Mouse (Mus musculus) spleen, embryonic (tissue): Measurements from ENCODE around the gene Top3b.
"Not testable (repeated sequence)": the region's sequence is repeated elsewhere in the genome, so short reads cannot be mapped to it uniquely, and the experiment has no call there.

Experiments used
- CTCF ChIA-PET: fragments of 350-600 bp; sonication (Branson Sonifier 250); formaldehyde crosslinking; loops from one replicate; lab custom pipeline; 2022; lab: Charles Lee

Top3b gene

DNA sequence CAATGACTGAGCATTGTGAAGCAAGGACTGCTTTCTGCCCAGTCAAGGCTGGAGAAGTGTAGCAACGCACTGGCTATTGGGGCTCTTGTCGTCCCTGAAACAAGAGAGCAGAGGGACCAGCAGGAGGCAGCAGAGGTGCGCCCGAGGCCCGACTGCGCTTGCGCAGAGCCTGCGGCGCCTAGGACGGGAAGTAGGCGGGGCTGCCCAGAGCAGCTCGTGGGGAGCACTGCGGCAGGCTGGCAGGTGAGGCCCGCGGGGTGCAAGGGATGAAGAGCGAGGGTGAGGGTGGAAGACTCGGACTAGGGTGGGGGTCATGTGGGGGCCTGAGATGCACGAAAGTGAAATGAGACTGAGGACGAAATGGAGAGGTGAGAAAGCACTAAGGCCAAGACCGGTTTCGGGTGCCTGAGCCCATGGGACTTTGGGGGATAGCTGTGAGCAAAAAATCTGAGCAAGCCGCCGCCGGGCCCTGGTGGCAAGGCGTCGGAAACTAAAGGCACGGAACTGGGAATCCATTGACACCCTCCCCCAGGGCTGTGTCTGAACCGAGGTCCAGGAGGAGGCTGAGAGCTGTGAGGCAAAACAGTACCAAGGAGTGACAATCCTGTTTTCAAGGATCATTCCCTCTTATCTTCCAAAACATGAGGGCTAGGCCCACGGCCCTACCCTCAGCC lies 26.0 kb downstream of the Top3b start, which contains the start of gene Ppm1f:
Gene Ppm1f, plus strand, starts transcription at position 88 of the 674 bp plus-strand sequence.
- CTCF ChIA-PET = interaction anchor here (0.7 kb wide), 2 partner anchors 25 to 1192 kb away, joined by 3 to 5 read pairs; no protein-coding TSS in a partner anchor

DNA sequence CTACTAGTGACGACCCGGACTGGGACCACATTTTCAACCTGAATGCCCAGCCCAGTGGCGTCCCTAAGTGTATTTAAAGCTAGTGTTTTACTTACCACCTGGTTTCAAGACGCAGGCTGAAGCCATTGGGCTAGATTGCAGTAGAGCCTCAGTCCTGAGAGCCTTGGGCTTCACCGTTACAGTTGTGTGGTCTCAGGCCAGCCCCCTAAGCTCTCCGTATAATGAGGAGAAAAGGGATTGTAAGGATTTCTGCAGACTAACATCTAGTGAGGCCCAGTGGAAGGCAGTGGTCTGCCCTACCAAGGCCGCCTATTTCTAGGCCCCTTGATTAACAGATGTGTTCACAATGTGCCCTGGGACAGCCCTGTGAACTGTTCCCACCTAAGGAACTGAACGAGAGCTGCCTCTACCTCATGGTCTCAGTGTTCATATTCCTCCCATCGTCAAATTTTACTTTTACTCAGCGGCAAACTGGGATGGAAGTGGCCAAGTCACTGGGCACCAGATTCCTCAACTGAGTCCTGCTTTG lies 26.6 kb downstream of the Top3b start:
- CTCF ChIA-PET = interaction anchor here (0.7 to 1.4 kb wide), 3 partner anchors 10 to 1193 kb away, joined by 3 to 14 read pairs (median 5); no protein-coding TSS in a partner anchor

DNA sequence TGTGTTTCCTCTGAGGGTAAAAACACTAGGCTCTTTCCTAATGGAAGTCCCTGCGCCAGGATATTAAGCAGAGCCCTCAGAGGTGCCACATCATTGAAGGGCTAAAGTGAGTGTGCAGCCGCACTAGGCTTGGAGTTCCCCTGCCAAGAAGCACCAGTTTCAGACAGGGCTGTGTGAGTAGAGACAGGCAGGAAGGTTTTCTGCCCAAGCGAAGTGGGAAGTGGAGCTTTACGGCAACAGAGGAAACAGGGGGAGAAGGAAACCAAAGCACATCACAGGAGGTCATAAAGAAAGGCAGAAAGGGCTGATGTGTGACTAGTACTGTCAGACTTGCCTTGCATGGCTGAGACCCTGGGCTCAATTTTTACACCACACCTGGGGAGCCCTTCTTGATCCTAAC lies 31.8 kb downstream of the Top3b start:
- CTCF ChIA-PET = no interaction called here

DNA sequence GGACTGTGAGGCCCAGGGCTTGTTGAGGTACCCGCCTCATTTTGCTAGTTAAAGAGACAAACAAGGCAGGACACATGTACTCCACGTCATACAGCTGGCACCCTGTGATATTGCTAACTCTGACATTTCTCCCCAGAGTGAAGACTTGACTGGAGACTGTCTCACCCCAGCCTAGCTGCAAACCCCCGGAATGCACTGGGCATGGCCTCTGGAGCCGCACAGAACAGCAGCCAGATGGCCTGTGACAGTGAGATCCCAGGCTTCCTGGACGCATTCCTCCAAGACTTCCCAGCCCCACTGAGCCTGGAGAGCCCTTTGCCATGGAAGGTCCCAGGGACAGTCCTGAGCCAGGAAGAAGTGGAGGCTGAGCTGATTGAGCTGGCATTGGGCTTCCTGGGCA lies 32.7 kb downstream of the Top3b start:
- CTCF ChIA-PET = no interaction called here

DNA sequence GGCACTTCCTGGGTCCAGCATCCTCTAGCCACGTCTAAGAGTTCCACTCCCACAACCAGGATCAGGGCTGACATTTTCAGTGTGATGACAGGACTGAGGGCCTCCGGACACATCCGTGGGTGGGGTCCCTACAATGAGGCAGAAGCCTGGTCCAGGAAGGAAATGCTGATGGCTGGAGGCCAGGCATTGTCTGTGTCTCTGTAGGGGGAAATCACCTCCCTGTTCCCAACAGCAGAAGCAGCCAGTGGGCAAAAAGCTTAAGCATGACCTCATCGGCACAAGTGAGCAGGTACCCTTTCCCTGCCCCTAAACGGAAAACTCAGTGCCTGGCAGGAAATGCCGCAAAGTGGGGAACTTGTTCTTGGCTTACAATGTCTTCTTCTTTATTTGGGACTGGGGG lies 37.3 kb downstream of the Top3b start:
- CTCF ChIA-PET = no interaction called here

DNA sequence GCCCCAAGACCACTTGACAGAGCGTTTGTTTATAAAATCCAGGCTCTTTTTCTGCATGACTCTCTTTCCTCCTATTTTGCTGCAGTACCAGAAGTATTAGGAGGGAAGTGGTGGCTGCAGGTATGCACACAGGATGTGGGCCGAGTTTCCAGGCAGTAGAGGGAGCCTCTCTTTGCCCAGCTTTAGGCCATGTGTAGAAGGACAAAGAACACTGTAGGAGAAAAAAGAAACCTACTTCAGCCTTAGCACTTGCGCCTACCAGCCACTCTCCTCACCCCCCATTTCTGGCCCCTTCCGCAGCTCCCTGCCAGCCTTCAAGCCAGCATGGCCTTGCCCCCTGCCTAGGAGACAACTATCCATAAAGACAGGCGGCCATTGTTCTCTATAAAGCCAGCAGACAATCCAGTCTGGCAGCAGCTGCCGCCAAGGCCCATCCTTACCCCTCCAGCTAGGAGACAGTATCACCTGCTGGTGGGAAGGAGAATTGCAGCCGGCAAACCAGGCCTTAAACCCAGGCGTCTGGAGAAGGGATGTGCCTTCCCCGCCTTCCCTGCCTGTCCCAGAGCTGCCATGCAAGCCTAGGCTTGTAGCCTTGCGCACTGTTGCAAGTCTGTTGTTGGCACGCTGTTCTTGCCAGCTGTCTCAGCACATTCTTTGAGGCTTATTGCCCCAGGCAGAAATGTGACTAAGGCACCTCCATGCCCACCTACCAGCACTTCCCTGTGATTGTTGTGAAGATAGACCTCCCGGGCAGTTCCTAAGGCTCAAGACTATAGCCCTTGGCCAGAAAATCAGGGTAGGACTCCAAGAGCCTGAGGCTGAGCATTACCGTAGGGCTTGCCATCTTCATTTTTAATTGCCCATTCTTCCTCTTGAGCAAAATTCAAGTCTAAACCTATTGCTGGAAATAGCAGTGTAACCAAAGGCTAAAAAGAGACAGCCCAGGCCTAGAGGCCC lies 41.4 kb downstream of the Top3b start:
- CTCF ChIA-PET = interaction anchor here (0.5 kb wide), 1 partner anchor 58 kb away, joined by 3 read pairs; no protein-coding TSS in a partner anchor

DNA sequence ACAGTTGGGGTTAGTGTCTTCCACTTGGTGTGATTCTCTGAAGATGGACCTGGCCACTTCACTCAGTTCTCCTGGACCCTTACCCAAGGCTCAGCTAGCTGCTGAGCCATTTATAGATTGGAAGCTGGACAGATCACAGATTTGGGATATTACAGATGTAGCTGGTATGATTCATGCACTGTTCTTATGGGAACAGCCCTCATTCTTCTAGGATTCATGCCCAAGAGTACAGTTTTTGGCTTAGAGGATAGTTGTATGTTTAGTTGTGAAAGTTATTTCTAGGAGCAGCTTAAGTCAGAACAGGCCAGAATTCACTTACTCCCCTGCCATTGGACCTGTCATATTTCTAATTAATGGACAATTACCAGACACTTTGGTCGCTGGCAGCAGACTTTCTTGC lies 42.9 kb downstream of the Top3b start:
- CTCF ChIA-PET = no interaction called here

DNA sequence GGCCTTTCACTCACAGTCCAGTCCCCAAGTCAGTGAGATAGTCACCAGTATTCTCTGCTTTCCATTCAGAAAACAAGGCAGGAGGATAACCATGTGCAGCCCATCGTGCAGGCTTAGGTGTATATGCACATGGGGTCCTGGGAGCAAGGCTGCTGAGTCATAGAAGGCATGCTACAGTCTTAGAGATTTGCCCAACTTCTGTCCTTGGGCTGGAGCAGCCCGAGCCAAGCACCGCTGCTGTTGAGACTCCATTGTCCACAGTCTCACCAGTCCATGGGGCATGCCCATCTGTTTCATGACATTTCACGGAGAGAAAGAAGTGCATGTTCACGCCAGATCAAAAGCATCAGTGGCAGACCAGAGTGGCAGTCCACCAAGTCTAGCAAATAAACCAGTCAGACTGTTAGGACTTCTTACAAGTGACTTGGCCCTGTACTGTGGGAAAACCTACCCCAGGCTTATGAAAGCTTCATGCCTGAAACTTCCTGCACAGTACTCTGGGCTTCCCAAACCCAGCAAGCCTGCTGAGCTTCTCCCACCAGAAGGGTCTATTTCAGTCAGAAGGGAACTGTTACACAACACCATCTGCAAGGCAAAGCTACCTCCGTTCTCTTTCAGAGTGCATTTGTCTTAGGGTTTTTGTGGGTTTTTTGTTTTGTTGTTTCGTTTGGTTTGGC lies 48.0 kb downstream of the Top3b start:
- CTCF ChIA-PET = interaction anchor here (0.7 kb wide), 1 partner anchor 25 kb away, joined by 3 read pairs; no protein-coding TSS in a partner anchor

DNA sequence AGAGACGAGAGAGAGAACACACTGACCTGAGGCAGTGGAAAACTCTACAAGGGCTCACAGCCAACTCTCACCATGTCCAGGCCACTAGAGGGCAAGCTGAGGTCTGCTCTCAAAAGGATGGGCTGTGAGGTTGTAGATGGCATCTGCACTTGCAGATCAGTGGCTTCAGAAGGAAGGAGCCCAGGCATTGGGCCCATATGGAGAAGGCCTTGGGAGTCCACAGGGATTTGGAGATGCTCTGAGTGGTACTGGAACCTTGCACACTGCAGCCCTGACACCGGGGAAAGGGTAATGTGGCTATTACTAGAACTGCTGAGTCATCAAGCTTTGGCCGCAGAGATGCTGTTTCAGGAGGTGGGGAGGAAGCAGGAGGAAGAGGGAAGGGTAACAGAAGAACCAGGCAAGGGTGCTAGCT lies 50.5 kb downstream of the Top3b start:
- CTCF ChIA-PET = no interaction called here

DNA sequence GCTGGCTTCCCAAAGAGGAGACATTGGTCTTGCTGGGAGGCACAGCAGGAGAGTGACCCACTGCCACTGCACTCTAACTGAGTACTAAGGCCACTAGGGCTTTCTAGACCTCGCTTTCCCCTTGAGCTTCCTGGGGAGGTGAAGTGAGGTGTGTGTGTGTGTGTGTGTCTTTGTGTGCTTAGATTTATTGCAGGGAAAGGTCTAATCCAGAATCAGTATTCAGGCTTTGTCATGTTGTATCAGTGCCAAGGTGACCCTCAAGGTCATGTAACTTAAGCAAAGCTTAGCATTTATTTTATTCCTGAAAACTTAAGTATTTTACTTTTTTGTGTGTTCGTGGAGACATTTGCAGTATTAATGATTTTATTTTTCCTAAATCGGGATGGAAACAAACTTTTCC lies 53.9 kb downstream of the Top3b start:
- CTCF ChIA-PET = no interaction called here

DNA sequence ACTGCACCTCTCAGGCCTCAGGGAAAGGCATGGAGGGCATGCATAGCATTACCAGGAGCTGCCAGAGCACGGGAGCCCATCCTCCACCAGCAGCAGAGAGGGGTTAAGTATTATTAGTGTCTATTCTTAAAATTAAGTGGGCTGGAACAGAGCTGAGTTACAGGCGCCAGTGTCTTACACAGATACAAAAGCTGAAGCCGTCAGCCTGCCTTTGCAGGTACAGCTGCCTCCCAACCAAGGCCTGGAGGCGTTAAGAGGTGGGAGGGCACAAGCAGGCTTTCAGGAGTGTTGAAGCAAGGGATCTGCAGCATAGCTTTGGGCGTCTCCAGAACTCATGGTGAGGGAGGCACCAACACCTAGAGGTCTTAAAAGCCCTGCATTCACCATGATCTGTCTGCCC lies 56.0 kb downstream of the Top3b start:
- CTCF ChIA-PET = no interaction called here

DNA sequence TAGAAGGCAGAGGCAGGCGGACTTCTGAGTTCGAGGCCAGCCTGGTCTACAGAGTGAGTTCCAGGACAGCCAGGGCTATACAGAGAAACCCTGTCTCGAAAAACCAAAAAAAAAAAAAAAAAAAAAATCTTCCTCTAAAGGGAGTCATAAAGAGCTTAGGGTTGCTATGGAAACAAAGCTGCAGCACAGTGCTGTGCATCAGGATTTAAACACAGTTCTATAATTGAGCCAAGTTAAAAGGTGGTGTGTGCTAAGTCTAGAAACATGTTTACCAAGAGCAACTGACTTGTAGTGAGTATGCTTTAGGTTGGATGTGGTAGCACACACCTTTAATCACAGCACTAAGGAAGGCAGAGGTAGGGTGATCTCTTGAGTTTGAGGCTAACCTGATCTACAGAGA lies 58.4 kb downstream of the Top3b start:
- CTCF ChIA-PET = not testable (repeated sequence)

DNA sequence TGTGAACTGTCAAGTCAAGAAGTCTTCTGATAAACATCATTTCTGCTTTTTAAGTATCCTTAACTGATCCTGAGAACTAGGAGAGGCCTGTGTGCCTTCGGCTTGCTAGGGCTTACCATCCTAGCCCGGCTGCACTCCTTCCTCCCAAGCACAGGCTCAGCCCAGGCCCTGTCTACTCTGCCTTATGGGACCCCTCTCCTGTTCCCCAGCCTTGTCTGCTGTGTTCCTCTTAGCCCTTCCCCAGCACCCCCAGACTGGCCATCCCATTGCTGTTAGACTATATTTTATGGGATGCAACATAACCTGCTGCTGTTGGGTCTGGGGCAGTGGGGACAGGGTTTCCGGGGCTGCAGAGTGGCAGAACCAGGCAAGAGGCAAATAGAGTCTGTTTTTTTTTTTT lies 59.8 kb downstream of the Top3b start:
- CTCF ChIA-PET = no interaction called here

DNA sequence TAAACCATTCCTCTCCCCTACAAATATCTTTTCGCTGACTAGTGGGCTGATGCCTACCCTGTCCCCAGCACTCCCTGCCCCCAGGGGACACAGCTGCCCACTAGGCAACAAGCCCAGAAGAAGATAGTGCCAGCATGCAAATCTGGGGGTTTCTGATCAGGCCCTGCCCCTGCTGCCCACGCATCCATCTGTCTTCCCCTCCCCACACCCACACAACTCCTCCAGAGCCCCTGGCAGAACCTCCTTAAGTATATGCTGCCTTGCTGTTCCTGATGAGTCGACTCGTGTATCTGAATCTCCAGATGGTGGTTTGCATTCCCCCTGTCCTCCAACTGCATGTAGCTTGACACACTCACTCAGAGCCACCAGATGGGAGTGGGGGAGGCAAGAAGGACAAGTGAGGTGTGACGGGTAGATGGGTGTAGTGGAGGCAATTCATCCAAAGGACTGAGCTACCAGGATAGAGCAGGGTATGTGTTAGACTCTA lies 60.3 kb downstream of the Top3b start:
- CTCF ChIA-PET = no interaction called here

DNA sequence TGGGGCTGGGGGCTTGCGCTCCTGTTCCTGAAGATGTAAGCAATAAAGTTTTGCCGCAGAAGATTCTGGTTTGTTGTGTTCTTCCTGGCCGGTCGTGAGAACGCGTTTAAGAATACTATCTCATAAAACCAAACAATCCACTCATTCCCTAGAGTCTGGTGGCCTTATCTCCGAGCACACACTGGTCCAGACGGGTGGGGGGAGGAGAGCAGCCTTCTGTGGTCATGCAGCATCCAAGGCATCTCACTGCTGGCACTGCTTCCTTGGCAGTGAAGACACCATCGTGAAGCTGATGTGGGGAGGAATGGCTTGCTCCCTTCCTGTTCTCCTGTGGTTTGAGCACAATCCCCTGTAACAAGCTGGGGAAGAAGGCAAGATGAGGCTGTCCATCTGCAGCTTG lies 69.0 kb downstream of the Top3b start:
- CTCF ChIA-PET = interaction anchor here (0.6 kb wide), 1 partner anchor 16 kb away, joined by 7 read pairs; no protein-coding TSS in a partner anchor

DNA sequence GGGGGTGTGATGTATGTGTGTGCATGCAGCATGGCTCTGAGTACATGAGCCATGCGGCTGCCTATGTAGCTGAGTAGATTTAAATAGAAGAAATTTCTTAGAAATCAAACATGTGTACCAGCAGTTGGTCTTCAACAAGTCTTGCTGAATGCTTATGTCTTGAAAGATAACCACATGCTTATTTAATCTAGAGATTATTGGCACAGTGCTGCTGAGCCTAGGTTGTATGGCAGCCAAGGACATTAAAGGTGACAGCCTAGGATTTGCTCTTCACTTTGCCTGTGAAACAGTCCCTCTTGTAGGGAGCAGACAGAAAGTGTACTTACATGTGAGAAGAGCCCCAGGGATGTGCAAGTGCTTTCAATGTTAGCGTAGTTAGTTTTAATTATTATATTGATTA lies 70.5 kb downstream of the Top3b start:
- CTCF ChIA-PET = no interaction called here
